Mouse (Mus musculus) lung, embryonic 16.5 days (tissue): ENCODE measurements around the gene Yipf3. TPM values are rescaled to one million over a fixed set of nuclear protein-coding genes. Genes with fewer than 3 reads are reported as not detected.

Source experiments
- ATAC-seq: fragments of 200-750 bp; cut with Nextera tagmentation; 2 replicates; pipeline ENCODE4 v1.8.0; 2017; ENCODE audit warnings: low read depth, mild to moderate bottlenecking, moderate library complexity
- H3K27ac ChIP-seq: fragments of 300-500 bp; sonication (generic); 2 replicates; pipeline ENCODE4 v1.5.1; 2014; ENCODE audit warnings: mild to moderate bottlenecking, control low read depth, low read length
- H3K27me3 ChIP-seq: fragments of 300-500 bp; sonication (generic); 2 replicates; pipeline ENCODE4 v1.6.1; 2014; ENCODE audit warnings: low read depth, low read length, mixed read lengths; ENCODE audit not compliant: control insufficient read depth, insufficient read depth
- H3K36me3 ChIP-seq: fragments of 300-500 bp; sonication (generic); 2 replicates; pipeline ENCODE4 v1.6.1; 2014; ENCODE audit warnings: low read length; ENCODE audit not compliant: control insufficient read depth, insufficient read depth
- H3K4me1 ChIP-seq: fragments of 300-500 bp; sonication (generic); replicated peaks from 2 replicates; pipeline ENCODE4 v1.6.1; 2014; ENCODE audit warnings: low read length, mixed read lengths; ENCODE audit not compliant: control insufficient read depth, insufficient read depth
- H3K4me2 ChIP-seq: fragments of 300-500 bp; sonication (generic); 2 replicates; pipeline ENCODE4 v1.6.1; 2014; ENCODE audit warnings: low read depth, low read length, control low read depth
- H3K4me3 ChIP-seq: fragments of 300-500 bp; sonication (generic); 2 replicates; pipeline ENCODE4 v1.5.1; 2014; ENCODE audit warnings: mild to moderate bottlenecking, low read length, control low read depth
- H3K9ac ChIP-seq: fragments of 300-500 bp; sonication (generic); 2 replicates; pipeline ENCODE4 v1.6.1; 2014; ENCODE audit warnings: low read length, control low read depth
- H3K9me3 ChIP-seq: fragments of 300-500 bp; sonication (generic); 2 replicates; pipeline ENCODE4 v1.6.1; 2016; ENCODE audit warnings: low read length; ENCODE audit not compliant: control insufficient read depth
- WGBS: fragments of 180-500 bp; shearing (Covaris S2); extraction: QIAGEN DNeasy Blood & Tissue Kit; methylation state at CpG from one replicate; pipeline ENCODE4 v1.1.7; 2014; 5-methylcytosine and 5-hydroxymethylcytosine counted together
- polyA plus RNA-seq: library from polyadenylated mRNA; unstranded; fragments of >200 nt; fragmentation: Nextera tagmentation; extraction: Ambion mirVana; gene quantifications from 2 replicates; pipeline ENCODE4 v1.2.1, GENCODE M21; 2015

Gene Yipf3
- polyA plus RNA-seq, 1 experiment from 2014 or later, result 114 TPM

- H3K4me1 ChIP-seq, result peaks cover 11% of the 10 kb centered on the region; the same call in 1 of the 2 replicates
- peaks cover 24% of the 10 kb centered on the region for H3K36me3 ChIP-seq
- no peak overlapping the region for H3K27ac ChIP-seq
- no peak overlapping the region for H3K9ac ChIP-seq
- no peak overlapping the region for H3K4me2 ChIP-seq
- WGBS, result 59% methylated on average over 6 of the region's 6 CpGs
- no peak overlapping the region for H3K4me3 ChIP-seq
- ATAC-seq, result no peak
- no peaks in the 10 kb centered on the region for H3K9me3 ChIP-seq
- H3K27me3 ChIP-seq, result no peaks in the 10 kb centered on the region
Observed at GRCm38 (mm10) chr17:46274465-46274864, 26.6 kb downstream of the Yipf3 start.

- ATAC-seq, result no peak
- 64% methylated on average over 6 of the region's 6 CpGs for WGBS
- Histone ChIP-seq H3K4me1 (peaks cover 6% of the 10 kb centered on the region; the same call in 1 of the 2 replicates), H3K4me2 (no peak overlapping the region), H3K27me3 (no peaks in the 10 kb centered on the region), H3K4me3 (no peak overlapping the region), H3K9ac (no peak overlapping the region), H3K27ac (no peak overlapping the region), H3K36me3 (peaks cover 28% of the 10 kb centered on the region), H3K9me3 (no peaks in the 10 kb centered on the region)
Observed at GRCm38 (mm10) chr17:46275034-46275433, 27.2 kb downstream of the Yipf3 start.

GRCm38 (mm10) chr17:46275506-46275905 lies 27.6 kb downstream of the Yipf3 start:
- no peaks in the 10 kb centered on the region for H3K27me3 ChIP-seq
- H3K27ac ChIP-seq, result no peak overlapping the region
- H3K4me1 ChIP-seq, result peaks cover 1% of the 10 kb centered on the region; the same call in 1 of the 2 replicates
- WGBS, result 86% methylated on average over 10 of the region's 10 CpGs
- no peak for ATAC-seq
- H3K4me2 ChIP-seq, result no peak overlapping the region
- no peak overlapping the region for H3K4me3 ChIP-seq
- H3K9me3 ChIP-seq, result no peaks in the 10 kb centered on the region
- no peak overlapping the region for H3K9ac ChIP-seq
- peaks cover 29% of the 10 kb centered on the region for H3K36me3 ChIP-seq

GRCm38 (mm10) chr17:46277586-46277985 lies 29.7 kb downstream of the Yipf3 start:
- H3K27ac ChIP-seq, result no peak overlapping the region

GRCm38 (mm10) chr17:46278011-46278765 lies 30.3 kb downstream of the Yipf3 start:
- H3K9ac ChIP-seq, result no peak overlapping the region
- H3K36me3 ChIP-seq, result peaks cover 28% of the 10 kb centered on the region
- no peak overlapping the region for H3K4me2 ChIP-seq
- ATAC-seq, result no peak
- peaks cover 13% of the 10 kb centered on the region for H3K4me1 ChIP-seq
- no peaks in the 10 kb centered on the region for H3K9me3 ChIP-seq
- no peaks in the 10 kb centered on the region for H3K27me3 ChIP-seq
- H3K27ac ChIP-seq, result no peak overlapping the region
- 88% methylated on average over 12 of the region's 12 CpGs for WGBS
- no peak overlapping the region for H3K4me3 ChIP-seq

More at GRCm38 (mm10) chr17:46277586-46277985, 29.7 kb downstream of the Yipf3 start:
- H3K9ac ChIP-seq, result no peak overlapping the region
- H3K4me2 ChIP-seq, result no peak overlapping the region
- no peaks in the 10 kb centered on the region for H3K9me3 ChIP-seq
- peaks cover 12% of the 10 kb centered on the region for H3K4me1 ChIP-seq
- WGBS, result 67% methylated on average over 4 of the region's 4 CpGs
- no peak for ATAC-seq
- peaks cover 28% of the 10 kb centered on the region for H3K36me3 ChIP-seq
- no peak overlapping the region for H3K4me3 ChIP-seq
- H3K27me3 ChIP-seq, result no peaks in the 10 kb centered on the region

GRCm38 (mm10) chr17:46282483-46283123 lies 34.7 kb downstream of the Yipf3 start, which contains the start of gene Tjap1:
TSS of gene Tjap1 (minus strand) at chr17:46283026.
- Histone ChIP-seq H3K4me3 (peak within 1 kb of the TSS; percentile 54), H3K27me3 (no peaks in the 10 kb centered on the region), H3K9me3 (no peaks in the 10 kb centered on the region), H3K9ac (peak within 1 kb of the TSS; percentile 75), H3K4me2 (peak within 1 kb of the TSS; percentile 90), H3K4me1 (peaks cover 18% of the 10 kb centered on the region), H3K36me3 (peaks cover 18% of the 10 kb centered on the region), H3K27ac (peak within 1 kb of the TSS; percentile 77)
- under 1% methylated on average over 35 of the region's 37 CpGs for WGBS
- peak; percentile 99 for ATAC-seq

- Histone ChIP-seq H3K27ac (no peak overlapping the region), H3K36me3 (peaks cover 18% of the 10 kb centered on the region), H3K4me2 (peak overlapping the region; percentile 51), H3K4me1 (peaks cover 22% of the 10 kb centered on the region), H3K9me3 (no peaks in the 10 kb centered on the region), H3K4me3 (peak overlapping the region; percentile 54), H3K27me3 (no peaks in the 10 kb centered on the region), H3K9ac (peak overlapping the region; percentile 7; the same call in 1 of the 2 replicates)
- WGBS, result 21% methylated on average over 9 of the region's 9 CpGs
- ATAC-seq, result peak; percentile 32
Observed at GRCm38 (mm10) chr17:46283140-46283539, 35.3 kb downstream of the Yipf3 start.

GRCm38 (mm10) chr17:46283911-46284310 lies 36.0 kb downstream of the Yipf3 start:
- WGBS, result 84% methylated on average over 8 of the region's 8 CpGs
- Histone ChIP-seq H3K27ac (no peak overlapping the region), H3K36me3 (peaks cover 12% of the 10 kb centered on the region), H3K4me1 (peaks cover 25% of the 10 kb centered on the region), H3K4me3 (no peak overlapping the region), H3K27me3 (no peaks in the 10 kb centered on the region), H3K4me2 (no peak overlapping the region), H3K9ac (no peak overlapping the region), H3K9me3 (no peaks in the 10 kb centered on the region)
- no peak for ATAC-seq

GRCm38 (mm10) chr17:46284653-46285052 lies 36.8 kb downstream of the Yipf3 start:
- Histone ChIP-seq H3K27me3 (no peaks in the 10 kb centered on the region), H3K9ac (no peak overlapping the region), H3K27ac (no peak overlapping the region), H3K9me3 (no peaks in the 10 kb centered on the region), H3K36me3 (peaks cover 8% of the 10 kb centered on the region; the same call in 1 of the 2 replicates), H3K4me2 (no peak overlapping the region), H3K4me1 (peaks cover 25% of the 10 kb centered on the region), H3K4me3 (no peak overlapping the region)
- ATAC-seq, result no peak
- 56% methylated on average over 7 of the region's 7 CpGs for WGBS
